Comparison of ENCODE assay signal across 16 mouse cellular contexts in genomic region chr13:77900843-77901242, GRCm38 (mm10).
DNase-seq lines count a peak whose midpoint lies in the region; ATAC-seq lines count a peak whose summit lies in the region.
"Had no signal": no experiment of that assay in that cellular context is flagged by ENCODE, and none has a peak within 500 bp of the region (broad histone marks: within the 10 kb centered on the region; RNA-seq: fewer than 3 reads in every experiment).

No protein-coding gene starts in this region.

- peak; percentile 98 for ATAC-seq in kidney, embryonic 16.5 days (ENCODE audit: low FRiP score, low TSS enrichment)
- peak; percentile 64; the same call in 1 of the 2 replicates for ATAC-seq in forebrain, embryonic 13.5 days
- ATAC-seq: intestine, embryonic 16.5 days had no signal

- peak overlapping the region; percentile 56; the same call in 1 of the 2 replicates for H3K27ac ChIP-seq in kidney, embryonic 16.5 days (ENCODE audit: low read length)
- 0 out of 2 replicates have a peak overlapping the region, but pooled peaks have one; percentile 0 for H3K27ac ChIP-seq in forebrain, embryonic 13.5 days
- H3K27ac ChIP-seq: heart, embryonic 10.5 days; limb, embryonic 12.5 days; liver, embryonic 15.5 days had no signal

- H3K9me3 ChIP-seq in kidney, embryonic 16.5 days (ENCODE audit: low read length): no peaks in the 10 kb centered on the region
- H3K9me3 ChIP-seq in forebrain, embryonic 13.5 days (replicated peaks): no peaks in the 10 kb centered on the region
- H3K9me3 ChIP-seq: heart, embryonic 10.5 days; limb, embryonic 12.5 days; liver, embryonic 15.5 days had no signal

- no peak overlapping the region for H3K4me3 ChIP-seq in kidney, embryonic 16.5 days (ENCODE audit: low read length)
- H3K4me3 ChIP-seq in forebrain, embryonic 13.5 days: no peak overlapping the region
- H3K4me3 ChIP-seq: heart, embryonic 10.5 days; limb, embryonic 12.5 days; liver, embryonic 15.5 days had no signal

- no peak for DNase-seq in kidney, postnatal 14 days
- peak; percentile 22 for DNase-seq in A20 (ENCODE audit: low read depth, low spot score)
- peak; percentile 18 for DNase-seq in adipocyte (ENCODE audit: low spot score)
- no peak for DNase-seq in thymus, postnatal 36 days
- no peak for DNase-seq in retina, embryonic 14.5 days (ENCODE audit: low spot score)
- DNase-seq: cerebellum, adult 18-20 months; gastrocnemius, postnatal 25 days; lung, postnatal 36 days; midbrain, embryonic 14.5 days; right cerebral cortex, postnatal 25 days had no signal

- H3K4me2 ChIP-seq in kidney, embryonic 16.5 days (replicated peaks; ENCODE audit: low read depth, low read length): no peak overlapping the region
- H3K4me2 ChIP-seq in forebrain, embryonic 13.5 days: no peak overlapping the region
- H3K4me2 ChIP-seq: limb, embryonic 12.5 days; liver, embryonic 15.5 days had no signal

- H3K36me3 ChIP-seq in kidney, embryonic 16.5 days (ENCODE audit: insufficient read depth, low read length): 0 out of 2 replicates have a peak, but pooled peaks cover 3% of the 10 kb centered on the region
- H3K36me3 ChIP-seq in forebrain, embryonic 13.5 days (ENCODE audit: poor library complexity, severe bottlenecking): no peaks in the 10 kb centered on the region
- H3K36me3 ChIP-seq: heart, embryonic 10.5 days; limb, embryonic 12.5 days; liver, embryonic 15.5 days had no signal

- peaks cover 5% of the 10 kb centered on the region; the same call in 1 of the 2 replicates for H3K4me1 ChIP-seq in kidney, embryonic 16.5 days (ENCODE audit: insufficient read depth, low read length)
- H3K4me1 ChIP-seq in forebrain, embryonic 13.5 days: no peaks in the 10 kb centered on the region
- H3K4me1 ChIP-seq: liver, embryonic 15.5 days had no signal

- H3K27me3 ChIP-seq in kidney, embryonic 16.5 days (ENCODE audit: insufficient read depth, low read length): no peaks in the 10 kb centered on the region
- no peaks in the 10 kb centered on the region for H3K27me3 ChIP-seq in forebrain, embryonic 13.5 days
- H3K27me3 ChIP-seq: limb, embryonic 12.5 days; liver, embryonic 15.5 days had no signal

- no peak overlapping the region for H3K9ac ChIP-seq in kidney, embryonic 16.5 days (replicated peaks; ENCODE audit: low read length)
- no peak overlapping the region for H3K9ac ChIP-seq in forebrain, embryonic 13.5 days
- H3K9ac ChIP-seq: limb, embryonic 12.5 days; liver, embryonic 15.5 days had no signal

Comparison
In these comparisons a context has a peak if more than half of its experiments do, and no peak if none do; other contexts are left out.
1. DNase-seq: peak in A20 (single experiment) and adipocyte (single experiment); none in kidney, postnatal 14 days (single experiment), thymus, postnatal 36 days (0 of 2) and retina, embryonic 14.5 days (single experiment).